ENCODE assay signal across 21 mouse cellular contexts in the genomic region with DNA sequence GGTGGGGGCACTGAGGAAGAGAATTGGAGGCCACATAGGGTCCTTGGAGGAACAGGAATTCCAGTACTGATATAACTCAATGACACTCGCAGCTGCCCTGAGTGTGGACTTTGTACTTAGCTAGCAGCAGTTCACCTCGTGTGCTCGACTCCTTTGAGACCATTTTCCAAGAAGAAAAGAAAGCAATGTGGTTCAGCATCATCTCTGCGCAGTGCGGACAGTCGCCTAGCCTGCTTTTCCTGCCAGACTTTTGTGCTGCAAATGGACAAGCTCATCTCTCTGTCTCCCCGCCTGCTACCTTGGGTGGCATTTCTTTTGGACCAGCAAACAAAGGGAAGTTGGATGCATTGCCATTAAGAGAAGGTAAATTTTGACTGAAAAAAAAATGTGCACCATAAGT.
"Had no signal": no experiment of that assay in that cellular context is flagged by ENCODE, and none has a peak within 500 bp of the region (broad histone marks: within the 10 kb centered on the region; RNA-seq: fewer than 3 reads in every experiment).

No protein-coding gene starts in this region.

- H3K27me3 ChIP-seq: kidney, embryonic 15.5 days; limb, embryonic 13.5 days; liver, embryonic 12.5 days; liver, embryonic 15.5 days; midbrain, embryonic 15.5 days; neural tube, embryonic 12.5 days; neural tube, embryonic 15.5 days; stomach, embryonic 15.5 days had no signal

- H3K36me3 ChIP-seq: kidney, embryonic 15.5 days; limb, embryonic 13.5 days; liver, embryonic 12.5 days; liver, embryonic 15.5 days; midbrain, embryonic 12.5 days; midbrain, embryonic 15.5 days; neural tube, embryonic 12.5 days; neural tube, embryonic 15.5 days; stomach, embryonic 15.5 days had no signal

- H3K4me2 ChIP-seq: kidney, embryonic 15.5 days; limb, embryonic 13.5 days; liver, embryonic 12.5 days; liver, embryonic 15.5 days; midbrain, embryonic 12.5 days; midbrain, embryonic 15.5 days; neural tube, embryonic 12.5 days; neural tube, embryonic 15.5 days; stomach, embryonic 15.5 days had no signal

- H3K27ac ChIP-seq: kidney, embryonic 15.5 days; limb, embryonic 13.5 days; liver, embryonic 12.5 days; liver, embryonic 15.5 days; midbrain, embryonic 12.5 days; midbrain, embryonic 15.5 days; neural tube, embryonic 12.5 days; neural tube, embryonic 15.5 days; stomach, embryonic 15.5 days had no signal

- H3K9me3 ChIP-seq: kidney, embryonic 15.5 days; limb, embryonic 13.5 days; liver, embryonic 12.5 days; liver, embryonic 15.5 days; midbrain, embryonic 12.5 days; midbrain, embryonic 15.5 days; neural tube, embryonic 12.5 days; neural tube, embryonic 15.5 days; stomach, embryonic 15.5 days had no signal

- H3K9ac ChIP-seq: kidney, embryonic 15.5 days; limb, embryonic 13.5 days; liver, embryonic 12.5 days; liver, embryonic 15.5 days; midbrain, embryonic 12.5 days; midbrain, embryonic 15.5 days; neural tube, embryonic 12.5 days; neural tube, embryonic 15.5 days; stomach, embryonic 15.5 days had no signal

- H3K4me1 ChIP-seq: kidney, embryonic 15.5 days; liver, embryonic 12.5 days; liver, embryonic 15.5 days; midbrain, embryonic 15.5 days; neural tube, embryonic 15.5 days; stomach, embryonic 15.5 days had no signal

- DNase-seq: kidney, adult 8-10 months; kidney, postnatal 10 days; kidney, postnatal 36 days; left cerebral cortex, postnatal 4 days; liver; lung, adult 18-20 months; lung, postnatal 14 days; lung, postnatal 4 days; right cerebral cortex, adult 18-20 months; right cerebral cortex, postnatal 14 days; spleen, adult 18-20 months; thymus, postnatal 25 days had no signal

- H3K4me3 ChIP-seq: kidney, embryonic 15.5 days; limb, embryonic 13.5 days; liver, embryonic 12.5 days; liver, embryonic 15.5 days; midbrain, embryonic 12.5 days; midbrain, embryonic 15.5 days; neural tube, embryonic 12.5 days; neural tube, embryonic 15.5 days; stomach, embryonic 15.5 days had no signal

- ATAC-seq: liver, embryonic 12.5 days; midbrain, embryonic 15.5 days had no signal
